Mouse (Mus musculus): ENCODE measurements around the gene Gucy2g. TPM values are rescaled to one million over a fixed set of nuclear protein-coding genes. Genes with fewer than 3 reads are reported as not detected.

Gene Gucy2g
- polyA plus RNA-seq (2016; fragmentation: Nextera tagmentation; extraction: Ambion mirVana) = not detected in 2 replicates

DNA sequence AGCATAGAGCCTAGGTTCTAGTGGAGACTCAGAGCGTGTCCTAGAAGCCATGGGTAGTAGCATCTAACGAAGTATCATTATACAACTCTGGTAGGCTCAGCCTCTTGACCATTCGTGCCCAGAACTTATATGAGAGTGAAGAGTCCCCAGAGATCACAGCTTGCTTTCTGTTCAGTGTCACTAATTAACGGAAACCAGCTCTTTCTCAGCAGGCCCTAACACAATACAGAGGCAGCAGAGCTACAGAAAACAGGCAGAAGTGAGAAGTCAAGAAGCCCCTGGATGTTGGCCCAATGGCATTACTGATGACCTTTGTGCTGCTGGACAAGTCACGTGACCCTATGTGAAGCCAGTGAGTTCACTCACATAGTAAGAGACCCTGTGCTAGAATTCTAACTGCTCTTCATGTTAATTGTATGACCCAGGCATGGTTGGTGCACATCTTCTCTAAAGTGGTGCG is at the start of gene Gucy2g:
TSS of gene Gucy2g (minus strand) at position 51 of the 460 bp plus-strand sequence.
- H3K9me3 ChIP-seq (replicated peaks) = no peaks in the 10 kb centered on the region
- no peak within 1 kb of the TSS for H3K4me3 ChIP-seq
- H3K27ac ChIP-seq = no peak within 1 kb of the TSS
- 81% methylated on average over 6 of the region's 6 CpGs for WGBS
- peaks cover 9% of the 10 kb centered on the region for H3K4me1 ChIP-seq
- no peaks in the 10 kb centered on the region for H3K27me3 ChIP-seq (ENCODE audit: low read depth, poor library complexity, severe bottlenecking)
- DNase-seq (ENCODE audit: low spot score) = no peak
- H3K36me3 ChIP-seq = no peaks in the 10 kb centered on the region

DNA sequence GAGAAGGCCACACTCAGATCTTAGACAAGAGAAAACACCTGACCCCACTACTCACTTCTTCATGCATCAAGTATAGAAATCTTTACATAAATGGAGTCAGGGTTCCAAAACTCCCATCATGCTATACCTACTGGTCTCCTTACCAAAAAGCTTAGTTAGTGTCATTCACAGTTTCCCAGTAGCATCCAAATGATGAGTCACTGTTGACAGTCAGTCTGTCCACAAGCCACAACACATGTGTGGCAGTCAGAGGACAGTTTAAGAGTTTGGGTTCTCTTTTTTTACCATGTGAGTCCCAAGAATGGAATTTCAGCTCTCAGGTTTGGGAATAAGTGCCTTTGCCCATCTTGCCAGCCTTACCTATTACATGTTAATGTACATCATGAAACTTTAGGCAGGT is 47.9 kb upstream of the Gucy2g start:
- no peak for DNase-seq (ENCODE audit: low spot score)
- Histone ChIP-seq H3K4me1 (peaks cover 6% of the 10 kb centered on the region), H3K36me3 (peaks cover 16% of the 10 kb centered on the region), H3K27ac (no peak overlapping the region), H3K4me3 (no peak overlapping the region), H3K27me3 (ENCODE audit: low read depth, poor library complexity, severe bottlenecking) (no peaks in the 10 kb centered on the region), H3K9me3 (replicated peaks) (no peaks in the 10 kb centered on the region)

DNA sequence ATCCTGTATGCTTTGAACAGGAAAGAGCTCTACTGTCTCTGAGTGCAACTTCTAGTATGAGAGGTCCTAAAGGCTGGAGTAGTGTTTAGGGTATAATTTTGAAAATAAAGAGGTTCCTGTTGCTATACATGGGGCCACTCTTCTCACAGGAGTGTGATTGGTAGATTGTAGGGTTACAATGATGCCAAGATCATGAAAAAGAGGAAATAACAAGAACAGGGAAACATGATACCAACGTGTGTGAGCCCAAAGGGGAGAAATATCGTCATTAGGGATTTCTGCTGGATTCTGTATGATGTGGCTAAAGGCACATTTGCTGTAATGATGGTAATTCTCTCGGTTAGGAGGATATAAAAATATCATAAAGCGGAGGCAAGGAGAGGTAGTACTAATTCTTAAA is 45.0 kb upstream of the Gucy2g start:
- peaks cover 16% of the 10 kb centered on the region for H3K36me3 ChIP-seq
- H3K4me3 ChIP-seq = no peak overlapping the region
- 93% methylated on average over 4 of the region's 4 CpGs for WGBS
- H3K27me3 ChIP-seq (ENCODE audit: low read depth, poor library complexity, severe bottlenecking) = no peaks in the 10 kb centered on the region
- no peak overlapping the region for H3K27ac ChIP-seq
- no peak for DNase-seq (ENCODE audit: low spot score)
- no peaks in the 10 kb centered on the region for H3K9me3 ChIP-seq (replicated peaks)
- H3K4me1 ChIP-seq = no peaks in the 10 kb centered on the region

DNA sequence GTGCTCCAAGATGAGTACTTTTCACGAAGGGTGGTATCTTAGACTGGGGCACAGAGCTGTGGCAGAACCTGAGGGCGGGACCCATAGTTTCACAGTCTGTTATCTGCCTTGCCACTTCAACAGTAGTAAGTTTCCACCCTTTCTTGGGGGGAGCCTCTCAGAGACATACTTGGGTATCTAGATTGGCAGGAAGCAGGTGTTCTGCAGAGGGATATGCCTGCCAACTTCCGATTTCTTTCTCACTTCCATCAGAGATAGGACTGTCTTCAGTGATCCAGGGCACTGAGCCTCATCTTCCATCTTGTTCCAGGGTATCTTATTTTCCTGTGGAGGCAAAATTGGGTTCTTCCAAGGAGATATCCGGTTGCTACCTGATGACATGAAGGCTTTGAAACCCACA is 43.1 kb upstream of the Gucy2g start:
- Histone ChIP-seq H3K4me3 (no peak overlapping the region), H3K4me1 (no peaks in the 10 kb centered on the region), H3K27me3 (ENCODE audit: low read depth, poor library complexity, severe bottlenecking) (no peaks in the 10 kb centered on the region), H3K36me3 (peaks cover 10% of the 10 kb centered on the region), H3K27ac (no peak overlapping the region), H3K9me3 (replicated peaks) (no peaks in the 10 kb centered on the region)
- DNase-seq (ENCODE audit: low spot score) = no peak
- WGBS = 89% methylated on average over 4 of the region's 4 CpGs

DNA sequence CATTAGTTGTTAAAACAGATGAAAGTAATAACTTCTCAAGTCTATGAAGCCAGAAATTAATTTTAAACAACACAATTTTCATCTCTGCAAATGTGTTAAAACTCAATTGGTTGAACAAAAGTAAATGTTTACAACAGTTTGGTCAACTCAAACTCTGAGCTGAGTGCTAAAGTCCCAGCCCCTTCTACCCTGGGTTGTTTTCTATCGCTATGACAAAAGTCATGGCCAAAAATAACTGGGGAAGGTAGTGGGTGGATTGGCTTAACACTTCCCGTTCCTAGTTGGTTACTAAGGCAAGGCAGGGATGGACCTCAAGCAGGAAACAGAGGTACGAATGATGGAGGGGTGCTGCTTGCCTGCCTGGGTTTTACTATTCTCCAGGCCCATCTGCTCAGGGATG is 35.7 kb upstream of the Gucy2g start:
- no peak overlapping the region for H3K27ac ChIP-seq
- H3K4me1 ChIP-seq = no peaks in the 10 kb centered on the region
- WGBS = 90% methylated on average over 3 of the region's 3 CpGs
- H3K36me3 ChIP-seq = no peaks in the 10 kb centered on the region
- H3K4me3 ChIP-seq = no peak overlapping the region
- H3K9me3 ChIP-seq (replicated peaks) = no peaks in the 10 kb centered on the region
- no peaks in the 10 kb centered on the region for H3K27me3 ChIP-seq (ENCODE audit: low read depth, poor library complexity, severe bottlenecking)
- no peak for DNase-seq (ENCODE audit: low spot score)

DNA sequence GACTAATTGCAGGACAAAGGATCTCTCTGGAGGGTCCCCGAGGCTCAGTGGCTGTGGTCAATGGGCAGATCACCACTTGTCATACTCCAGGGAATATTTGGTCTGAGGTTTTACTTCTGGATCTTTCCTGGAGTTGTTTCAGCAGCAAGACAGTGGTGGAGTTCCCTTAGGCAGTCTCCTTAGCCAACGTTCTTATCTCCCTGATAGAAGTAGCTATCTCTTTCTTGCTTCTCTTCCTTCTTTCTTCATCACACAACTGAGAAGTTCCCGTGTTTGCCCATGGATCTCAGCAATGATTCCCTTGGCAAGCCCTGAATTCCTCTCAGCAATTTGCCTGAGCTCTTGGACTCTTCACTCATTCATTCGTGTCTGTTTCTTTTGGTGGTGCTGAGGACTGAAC is 35.1 kb upstream of the Gucy2g start:
- H3K4me3 ChIP-seq = no peak overlapping the region
- no peaks in the 10 kb centered on the region for H3K27me3 ChIP-seq (ENCODE audit: low read depth, poor library complexity, severe bottlenecking)
- WGBS = 86% methylated on average over 4 of the region's 4 CpGs
- no peaks in the 10 kb centered on the region for H3K36me3 ChIP-seq
- no peak for DNase-seq (ENCODE audit: low spot score)
- H3K9me3 ChIP-seq (replicated peaks) = no peaks in the 10 kb centered on the region
- H3K27ac ChIP-seq = no peak overlapping the region
- H3K4me1 ChIP-seq = no peaks in the 10 kb centered on the region

DNA sequence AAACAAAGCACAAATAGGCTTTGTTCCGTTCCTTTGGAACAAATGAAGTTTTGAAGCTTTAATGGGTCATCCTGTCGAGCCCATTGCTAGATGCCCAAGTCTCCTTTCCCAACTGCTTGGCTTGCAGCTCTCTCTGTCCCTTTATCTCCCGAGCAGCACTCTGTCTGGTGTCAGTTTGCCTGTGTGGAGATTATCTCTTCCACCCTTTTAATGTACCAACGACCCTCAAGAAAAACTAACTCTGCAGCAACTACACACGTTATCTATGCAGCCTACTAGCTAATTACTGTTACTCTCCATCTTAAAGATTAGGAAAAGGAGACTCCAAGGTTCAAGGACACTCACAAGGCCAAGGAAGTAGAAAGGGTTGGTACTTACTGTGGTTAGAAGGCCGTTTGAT is 32.3 kb upstream of the Gucy2g start:
- Histone ChIP-seq H3K36me3 (no peaks in the 10 kb centered on the region), H3K9me3 (replicated peaks) (no peaks in the 10 kb centered on the region), H3K27me3 (ENCODE audit: low read depth, poor library complexity, severe bottlenecking) (no peaks in the 10 kb centered on the region), H3K4me3 (no peak overlapping the region), H3K27ac (no peak overlapping the region), H3K4me1 (no peaks in the 10 kb centered on the region)
- no peak for DNase-seq (ENCODE audit: low spot score)
- 82% methylated on average over 6 of the region's 6 CpGs for WGBS

DNA sequence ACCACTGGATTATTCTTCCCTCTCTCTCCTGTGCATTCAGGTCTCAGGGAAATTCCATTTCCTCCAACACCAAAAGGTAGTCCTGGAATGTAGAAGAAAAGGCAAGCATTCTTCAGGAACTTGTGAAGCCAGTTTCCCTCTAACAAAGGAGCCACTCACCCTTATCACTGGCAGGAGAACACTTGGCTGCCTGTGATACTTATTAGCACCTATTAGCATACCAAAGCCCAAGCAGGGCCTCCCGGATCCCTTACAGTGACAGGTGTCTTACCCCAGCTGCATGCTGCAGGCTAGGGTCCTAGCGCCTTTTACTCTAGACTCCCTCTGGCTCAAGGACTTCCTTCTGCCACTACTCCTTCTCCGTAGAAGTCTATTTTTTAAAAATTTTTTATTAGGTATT is 30.4 kb upstream of the Gucy2g start:
- no peak for DNase-seq (ENCODE audit: low spot score)
- Histone ChIP-seq H3K36me3 (no peaks in the 10 kb centered on the region), H3K27me3 (ENCODE audit: low read depth, poor library complexity, severe bottlenecking) (no peaks in the 10 kb centered on the region), H3K4me3 (no peak overlapping the region), H3K27ac (no peak overlapping the region), H3K4me1 (no peaks in the 10 kb centered on the region), H3K9me3 (replicated peaks) (no peaks in the 10 kb centered on the region)
- 34% methylated on average over 3 of the region's 3 CpGs for WGBS

DNA sequence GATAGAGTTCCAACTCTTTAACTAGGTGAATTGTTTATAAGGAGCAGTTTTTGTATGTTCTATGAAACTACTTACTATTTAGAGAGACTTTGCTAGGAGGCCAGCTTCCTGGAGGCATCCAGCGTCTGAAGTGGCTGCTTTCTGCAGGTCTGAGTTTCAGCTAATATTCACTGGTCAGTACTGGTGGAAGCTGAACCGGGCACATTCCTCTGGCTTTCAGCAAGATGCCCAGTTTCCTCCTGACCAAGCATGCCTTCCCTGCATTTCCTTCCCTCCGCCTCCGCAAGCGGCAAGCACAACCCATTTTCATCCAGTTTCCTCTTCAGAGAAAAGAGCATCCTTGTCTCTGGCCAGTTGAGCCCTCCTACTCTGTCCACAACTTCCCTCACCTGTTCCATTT is 28.0 kb upstream of the Gucy2g start:
- Histone ChIP-seq H3K27me3 (ENCODE audit: low read depth, poor library complexity, severe bottlenecking) (no peaks in the 10 kb centered on the region), H3K4me3 (no peak overlapping the region), H3K4me1 (no peaks in the 10 kb centered on the region), H3K9me3 (replicated peaks) (no peaks in the 10 kb centered on the region), H3K36me3 (no peaks in the 10 kb centered on the region), H3K27ac (no peak overlapping the region)
- WGBS = 88% methylated on average over 5 of the region's 5 CpGs
- no peak for DNase-seq (ENCODE audit: low spot score)

DNA sequence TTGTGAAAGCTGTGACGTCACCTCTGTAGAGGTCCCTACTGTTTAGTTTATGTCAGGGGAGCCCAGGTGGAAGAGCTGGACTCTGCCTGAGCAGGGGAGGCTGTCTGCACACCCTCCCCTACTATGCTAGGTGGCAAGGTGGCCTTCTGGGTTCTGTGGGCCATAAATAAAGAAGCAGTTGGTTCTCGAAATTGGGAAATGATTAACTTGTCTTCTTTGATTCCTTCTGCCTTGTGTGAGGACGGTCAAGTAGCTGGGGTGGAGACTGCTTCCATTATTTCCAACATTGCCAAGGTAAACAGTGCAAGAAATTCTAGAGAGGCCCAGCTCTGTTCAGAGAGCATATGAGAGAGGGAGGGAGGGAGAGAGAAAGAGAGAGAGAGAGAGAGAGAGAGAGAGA is 27.1 kb upstream of the Gucy2g start:
- no peak for DNase-seq (ENCODE audit: low spot score)
- Histone ChIP-seq H3K4me3 (no peak overlapping the region), H3K36me3 (no peaks in the 10 kb centered on the region), H3K4me1 (no peaks in the 10 kb centered on the region), H3K27ac (no peak overlapping the region), H3K9me3 (replicated peaks) (no peaks in the 10 kb centered on the region), H3K27me3 (ENCODE audit: low read depth, poor library complexity, severe bottlenecking) (no peaks in the 10 kb centered on the region)
- 88% methylated on average over 3 of the region's 3 CpGs for WGBS

DNA sequence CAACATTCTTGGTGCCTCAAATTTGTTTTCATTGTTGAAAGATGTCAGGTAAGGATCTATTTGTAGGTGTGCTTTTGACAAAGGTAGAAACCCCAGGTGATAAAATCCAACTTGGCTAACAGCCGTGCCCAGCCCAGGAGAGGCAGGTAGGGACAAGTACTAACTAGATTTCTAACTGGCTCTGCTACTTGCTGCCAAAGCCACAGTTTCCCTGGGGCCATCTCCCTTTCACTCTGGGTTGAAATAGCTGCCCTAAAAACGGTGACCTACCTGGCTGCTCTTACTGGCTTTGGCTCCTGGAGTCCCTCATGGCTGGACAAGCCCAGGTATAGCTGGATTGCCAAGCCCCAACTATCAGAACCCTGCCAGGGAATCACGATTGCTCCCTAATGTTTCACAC is 25.8 kb upstream of the Gucy2g start:
- no peaks in the 10 kb centered on the region for H3K27me3 ChIP-seq (ENCODE audit: low read depth, poor library complexity, severe bottlenecking)
- no peak overlapping the region for H3K4me3 ChIP-seq
- WGBS = 75% methylated on average over 3 of the region's 3 CpGs
- H3K27ac ChIP-seq = no peak overlapping the region
- no peaks in the 10 kb centered on the region for H3K9me3 ChIP-seq (replicated peaks)
- no peak for DNase-seq (ENCODE audit: low spot score)
- no peaks in the 10 kb centered on the region for H3K4me1 ChIP-seq
- no peaks in the 10 kb centered on the region for H3K36me3 ChIP-seq

DNA sequence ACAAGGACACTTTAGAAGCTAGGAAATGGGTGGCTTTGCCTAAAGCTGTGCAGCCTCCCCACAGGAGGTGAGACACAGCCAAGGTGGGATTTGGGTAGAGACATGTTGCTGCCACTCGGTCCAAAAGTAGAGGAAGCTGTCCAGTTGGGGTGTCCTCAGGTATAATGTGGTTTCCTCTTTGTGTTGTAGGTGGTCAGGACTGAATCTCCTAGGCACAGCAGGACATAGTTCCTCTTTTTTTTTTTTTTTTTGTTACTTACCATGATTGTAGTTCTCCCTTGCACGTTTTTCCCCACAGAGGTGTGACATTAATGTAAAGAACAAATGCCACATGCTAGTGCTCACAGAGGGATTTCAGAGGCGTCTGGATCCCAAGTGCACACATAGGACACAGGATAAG is 24.2 kb upstream of the Gucy2g start:
- no peak for DNase-seq (ENCODE audit: low spot score)
- H3K27me3 ChIP-seq (ENCODE audit: low read depth, poor library complexity, severe bottlenecking) = no peaks in the 10 kb centered on the region
- 86% methylated on average over 3 of the region's 3 CpGs for WGBS
- H3K9me3 ChIP-seq (replicated peaks) = no peaks in the 10 kb centered on the region
- no peaks in the 10 kb centered on the region for H3K36me3 ChIP-seq
- no peak overlapping the region for H3K27ac ChIP-seq
- H3K4me3 ChIP-seq = no peak overlapping the region
- H3K4me1 ChIP-seq = no peaks in the 10 kb centered on the region

DNA sequence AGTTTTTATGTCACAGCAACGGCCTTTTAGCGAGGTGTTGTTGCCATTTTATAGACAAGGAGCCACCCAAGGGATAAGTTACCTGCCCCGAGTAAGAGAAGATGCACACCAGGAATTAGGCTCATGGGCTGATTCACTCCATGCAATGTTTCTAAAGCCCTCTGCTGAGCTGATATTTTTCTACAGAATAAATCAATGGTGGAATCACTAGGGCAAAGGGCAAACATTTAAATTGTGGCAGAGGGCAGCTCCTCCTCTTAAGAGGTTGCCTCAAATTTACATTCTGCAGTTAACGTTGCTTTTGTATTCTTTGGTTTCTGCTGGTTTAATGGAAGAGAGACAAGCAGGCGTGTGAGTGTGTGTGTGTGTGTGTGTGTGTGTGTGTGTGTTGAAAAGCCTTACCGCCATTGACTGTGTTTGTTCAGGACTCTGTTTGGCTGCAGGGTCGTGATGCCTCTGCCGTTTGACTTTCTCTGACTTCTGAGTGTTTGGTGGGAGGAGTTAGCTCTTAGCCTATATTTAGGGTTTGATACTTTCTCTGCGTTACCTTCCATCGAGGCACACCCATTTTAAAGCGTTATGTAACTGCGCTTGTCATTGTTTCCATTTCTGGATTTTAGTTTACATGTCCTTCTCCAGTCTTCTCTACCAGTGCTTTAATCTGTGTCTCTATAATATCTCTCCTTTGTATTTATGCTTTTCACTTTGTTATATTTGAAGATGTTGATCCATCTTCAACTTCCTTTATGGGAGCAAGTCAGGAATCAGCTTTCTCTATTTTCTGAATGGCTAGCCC is 19.6 kb upstream of the Gucy2g start:
- no peak for DNase-seq (ENCODE audit: low spot score)
- no peaks in the 10 kb centered on the region for H3K36me3 ChIP-seq
- WGBS = 79% methylated on average over 12 of the region's 12 CpGs
- no peaks in the 10 kb centered on the region for H3K9me3 ChIP-seq (replicated peaks)
- no peak overlapping the region for H3K27ac ChIP-seq
- no peaks in the 10 kb centered on the region for H3K4me1 ChIP-seq
- no peak overlapping the region for H3K4me3 ChIP-seq
- no peaks in the 10 kb centered on the region for H3K27me3 ChIP-seq (ENCODE audit: low read depth, poor library complexity, severe bottlenecking)

DNA sequence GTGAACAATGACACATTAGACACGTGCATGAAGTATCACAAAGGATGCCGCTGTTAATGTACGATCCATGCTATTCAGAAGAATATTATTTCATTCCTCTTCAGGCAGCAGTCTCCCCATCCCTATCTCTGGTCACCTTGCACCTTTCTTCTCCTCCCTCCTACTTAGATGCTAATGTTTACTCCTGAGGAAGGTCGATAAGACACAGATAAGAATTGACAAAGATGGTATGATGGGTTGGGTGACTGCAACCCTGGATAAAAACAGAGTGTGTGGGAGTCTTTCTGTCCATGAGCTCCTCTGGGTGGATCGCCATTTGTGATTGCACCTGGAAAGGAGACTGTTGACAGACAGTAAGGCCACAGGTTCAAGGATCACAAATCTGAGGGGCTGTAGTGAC is 17.5 kb upstream of the Gucy2g start:
- no peak overlapping the region for H3K27ac ChIP-seq

More for the DNA sequence above, 17.5 kb upstream of the Gucy2g start:
- DNase-seq (ENCODE audit: low spot score) = no peak
- H3K4me3 ChIP-seq = no peak overlapping the region
- no peaks in the 10 kb centered on the region for H3K36me3 ChIP-seq
- H3K27me3 ChIP-seq (ENCODE audit: low read depth, poor library complexity, severe bottlenecking) = no peaks in the 10 kb centered on the region
- WGBS = 87% methylated on average over 5 of the region's 5 CpGs
- H3K4me1 ChIP-seq = peaks cover 11% of the 10 kb centered on the region
- H3K9me3 ChIP-seq (replicated peaks) = no peaks in the 10 kb centered on the region
